Mouse (Mus musculus) MEL (cell line): ENCODE data around the gene Styk1.

ENCODE experiments used
- CTCF ChIP-seq, 3 experiments: IDR thresholded peaks in 2 of 3; conservative IDR thresholded peaks in 1 of 3; 2 replicates each; pipeline ENCODE4 v1.5.1; 2011 to 2012; ENCODE audit warnings: low read length in 3 of 3, low read depth in 2 of 3, mild to moderate bottlenecking in 2 of 3, improper control_type of control experiment in 1 of 3, inconsistent platforms in 1 of 3, mixed read lengths in 1 of 3, moderate library complexity in 1 of 3; ENCODE audit not compliant: control insufficient read depth in 1 of 3, insufficient read depth in 1 of 3, poor library complexity in 1 of 3, severe bottlenecking in 1 of 3
- E2F4 ChIP-seq: IDR thresholded peaks from 2 replicates; pipeline ENCODE4 v1.6.1; 2011; ENCODE audit warnings: low read depth, low read length, improper control_type of control experiment, borderline replicate concordance
- EP300 ChIP-seq, 2 experiments: IDR thresholded peaks; 2 replicates each; pipeline ENCODE4 v1.6.1; 2011; ENCODE audit warnings: improper control_type of control experiment in 2 of 2, low read length in 2 of 2, low read depth in 1 of 2, mild to moderate bottlenecking in 1 of 2
- JUND ChIP-seq: IDR thresholded peaks from 2 replicates; pipeline ENCODE4 v1.6.1; 2011; ENCODE audit warnings: low read depth, mild to moderate bottlenecking, improper control_type of control experiment, low read length
- MEF2A ChIP-seq: IDR thresholded peaks from 2 replicates; pipeline ENCODE4 v1.6.1; 2014; ENCODE audit warnings: low read depth, mild to moderate bottlenecking, inconsistent platforms, low read length, improper control_type of control experiment; ENCODE audit not compliant: poor library complexity, insufficient replicate concordance, severe bottlenecking; ENCODE audit errors: extremely low read depth
- POLR2AphosphoS5 ChIP-seq: IDR thresholded peaks from 2 replicates; pipeline ENCODE4 v1.6.1; 2012; ENCODE audit warnings: low read depth, borderline replicate concordance, mild to moderate bottlenecking, inconsistent platforms, low read length, moderate library complexity, mixed read lengths
- USF1 ChIP-seq: IDR thresholded peaks from 2 replicates; pipeline ENCODE4 v1.6.1; 2014; ENCODE audit warnings: low read depth, mild to moderate bottlenecking, inconsistent platforms, low read length, improper control_type of control experiment, moderate library complexity

GRCm38 (mm10) chr6:131353352-131353919 is at the start of gene Styk1:
- TF ChIP-seq EP300 (IDR thresholded peaks at IDR 0.05; ENCODE audit: low read depth in 1 of 2, low read length in 2 of 2): peak; percentile 74 to 91; a peak in 3 of 4 replicates
- TF ChIP-seq CTCF (IDR thresholded peaks at IDR 0.05 in 2 of 3, conservative IDR thresholded peaks at IDR 0.05 in 1 of 3; ENCODE audit: control insufficient read depth in 1 of 3, insufficient read depth in 1 of 3, low read depth in 2 of 3, low read length in 3 of 3, poor library complexity in 1 of 3, severe bottlenecking in 1 of 3): peak; percentile 60 to 85 (median 83)
- 0 out of 2 replicates have a peak, but pooled peaks have one; percentile 29 for TF ChIP-seq JUND
- TF ChIP-seq MEF2A: no peak
- no peak for TF ChIP-seq E2F4
- no peak for TF ChIP-seq USF1
- no peak for TF ChIP-seq POLR2AphosphoS5
